Mouse (Mus musculus): Measurements from ENCODE around the gene Sesn2. TPM values are rescaled to one million over a fixed set of nuclear protein-coding genes. Genes with fewer than 3 reads are reported as not detected.

Sesn2 gene
- polyA plus RNA-seq, 1 experiment from 2014 or later: 18.1 TPM

- Histone ChIP-seq H3K27ac (peak overlapping the region; percentile 92), H3K9ac (ENCODE audit: low read depth, low read length) (peak overlapping the region; percentile 87), H3K4me1 (replicated peaks; ENCODE audit: insufficient read depth, low read length) (peaks cover 13% of the 10 kb centered on the region), H3K27me3 (ENCODE audit: insufficient read depth, low read length) (no peaks in the 10 kb centered on the region), H3K4me2 (ENCODE audit: low read length) (peak overlapping the region; percentile 74), H3K4me3 (replicated peaks; ENCODE audit: low read depth, low read length) (peak overlapping the region; percentile 90), H3K36me3 (ENCODE audit: insufficient read depth, low read length) (no peaks in the 10 kb centered on the region), H3K9me3 (replicated peaks; ENCODE audit: low read length) (no peaks in the 10 kb centered on the region)
- under 1% methylated on average over 51 of the region's 52 CpGs for WGBS
- no peak for TF ChIP-seq CTCF (IDR thresholded peaks at IDR 0.05; ENCODE audit: low read depth)
- ATAC-seq (replicated peaks; ENCODE audit: low FRiP score, low read depth) (peak; percentile 74), DNase-seq (ENCODE audit: low spot score) (peak; percentile 96)
Observed at GRCm38 (mm10) chr4:132509621-132510296, 542 bp downstream of the Sesn2 start.

GRCm38 (mm10) chr4:132507210-132507609 is 3.1 kb downstream of the Sesn2 start:
- TF ChIP-seq CTCF (IDR thresholded peaks at IDR 0.05; ENCODE audit: low read depth): no peak
- Histone ChIP-seq H3K36me3 (ENCODE audit: insufficient read depth, low read length) (no peaks in the 10 kb centered on the region), H3K27me3 (ENCODE audit: insufficient read depth, low read length) (no peaks in the 10 kb centered on the region), H3K4me2 (ENCODE audit: low read length) (no peak overlapping the region), H3K4me3 (replicated peaks; ENCODE audit: low read depth, low read length) (no peak overlapping the region), H3K9me3 (replicated peaks; ENCODE audit: low read length) (no peaks in the 10 kb centered on the region), H3K27ac (peak overlapping the region; percentile 44; the same call in 1 of the 2 replicates), H3K9ac (ENCODE audit: low read depth, low read length) (peak overlapping the region; percentile 47; the same call in 1 of the 2 replicates), H3K4me1 (replicated peaks; ENCODE audit: insufficient read depth, low read length) (peaks cover 16% of the 10 kb centered on the region)
- WGBS: 49% methylated on average over 2 of the region's 2 CpGs
- ATAC-seq (replicated peaks; ENCODE audit: low FRiP score, low read depth): no peak
- no peak for DNase-seq (ENCODE audit: low spot score)

- Histone ChIP-seq H3K9ac (ENCODE audit: low read depth, low read length) (no peak overlapping the region), H3K27me3 (ENCODE audit: insufficient read depth, low read length) (no peaks in the 10 kb centered on the region), H3K4me2 (ENCODE audit: low read length) (no peak overlapping the region), H3K27ac (no peak overlapping the region), H3K4me3 (replicated peaks; ENCODE audit: low read depth, low read length) (no peak overlapping the region), H3K9me3 (replicated peaks; ENCODE audit: low read length) (no peaks in the 10 kb centered on the region), H3K36me3 (ENCODE audit: insufficient read depth, low read length) (no peaks in the 10 kb centered on the region), H3K4me1 (replicated peaks; ENCODE audit: insufficient read depth, low read length) (peaks cover 16% of the 10 kb centered on the region)
- TF ChIP-seq CTCF (IDR thresholded peaks at IDR 0.05; ENCODE audit: low read depth): no peak
- WGBS: 77% methylated on average over 6 of the region's 6 CpGs
- ATAC-seq (replicated peaks; ENCODE audit: low FRiP score, low read depth): no peak
- no peak for DNase-seq (ENCODE audit: low spot score)
Observed at GRCm38 (mm10) chr4:132506250-132506649, 4.1 kb downstream of the Sesn2 start.

- DNase-seq (ENCODE audit: low spot score): no peak
- Histone ChIP-seq H3K4me2 (ENCODE audit: low read length) (no peak overlapping the region), H3K4me3 (replicated peaks; ENCODE audit: low read depth, low read length) (no peak overlapping the region), H3K36me3 (ENCODE audit: insufficient read depth, low read length) (no peaks in the 10 kb centered on the region), H3K9me3 (replicated peaks; ENCODE audit: low read length) (no peaks in the 10 kb centered on the region), H3K9ac (ENCODE audit: low read depth, low read length) (no peak overlapping the region), H3K27ac (no peak overlapping the region), H3K4me1 (replicated peaks; ENCODE audit: insufficient read depth, low read length) (peaks cover 16% of the 10 kb centered on the region), H3K27me3 (ENCODE audit: insufficient read depth, low read length) (no peaks in the 10 kb centered on the region)
- 52% methylated on average over 10 of the region's 10 CpGs for WGBS
- no peak for ATAC-seq (replicated peaks; ENCODE audit: low FRiP score, low read depth)
- no peak for TF ChIP-seq CTCF (IDR thresholded peaks at IDR 0.05; ENCODE audit: low read depth)
Observed at GRCm38 (mm10) chr4:132505800-132506199, 4.5 kb downstream of the Sesn2 start.

GRCm38 (mm10) chr4:132505034-132505738 is 5.1 kb downstream of the Sesn2 start:
- no peak overlapping the region for H3K4me3 ChIP-seq (replicated peaks; ENCODE audit: low read depth, low read length)
- H3K4me1 ChIP-seq (replicated peaks; ENCODE audit: insufficient read depth, low read length): peaks cover 16% of the 10 kb centered on the region
- no peaks in the 10 kb centered on the region for H3K9me3 ChIP-seq (replicated peaks; ENCODE audit: low read length)
- 63% methylated on average over 6 of the region's 6 CpGs for whole genome bisulfite sequencing
- ATAC-seq (replicated peaks; ENCODE audit: low FRiP score, low read depth) (no peak), DNase-seq (ENCODE audit: low spot score) (no peak)
- no peak overlapping the region for H3K9ac ChIP-seq (ENCODE audit: low read depth, low read length)
- no peaks in the 10 kb centered on the region for H3K36me3 ChIP-seq (ENCODE audit: insufficient read depth, low read length)
- H3K27me3 ChIP-seq (ENCODE audit: insufficient read depth, low read length): no peaks in the 10 kb centered on the region
- no peak for TF ChIP-seq CTCF (IDR thresholded peaks at IDR 0.05; ENCODE audit: low read depth)
- no peak overlapping the region for H3K4me2 ChIP-seq (ENCODE audit: low read length)
- H3K27ac ChIP-seq: no peak overlapping the region

- Histone ChIP-seq H3K27ac (0 out of 2 replicates have a peak overlapping the region, but pooled peaks have one; percentile 3), H3K9me3 (replicated peaks; ENCODE audit: low read length) (no peaks in the 10 kb centered on the region), H3K36me3 (ENCODE audit: insufficient read depth, low read length) (peaks cover 9% of the 10 kb centered on the region), H3K27me3 (ENCODE audit: insufficient read depth, low read length) (no peaks in the 10 kb centered on the region), H3K4me2 (ENCODE audit: low read length) (no peak overlapping the region), H3K4me1 (replicated peaks; ENCODE audit: insufficient read depth, low read length) (peaks cover 11% of the 10 kb centered on the region; the same call in 1 of the 2 replicates), H3K9ac (ENCODE audit: low read depth, low read length) (no peak overlapping the region), H3K4me3 (replicated peaks; ENCODE audit: low read depth, low read length) (no peak overlapping the region)
- no peak for TF ChIP-seq CTCF (IDR thresholded peaks at IDR 0.05; ENCODE audit: low read depth)
- DNase-seq (ENCODE audit: low spot score): no peak
- WGBS: 61% methylated on average over 11 of the region's 11 CpGs
- no peak; the same call in 1 of the 2 replicates for ATAC-seq (replicated peaks; ENCODE audit: low FRiP score, low read depth)
Observed at GRCm38 (mm10) chr4:132503344-132503743, 7.0 kb downstream of the Sesn2 start.

All from kidney, postnatal 0 days (tissue).